Mouse (Mus musculus) kidney, postnatal 0 days (tissue): ENCODE data around the gene Gm20388. TPM values are rescaled to one million over a fixed set of nuclear protein-coding genes. Genes with fewer than 3 reads are reported as not detected.

ENCODE experiments used
- ATAC-seq: fragments of 200-750 bp; cut with Nextera tagmentation; replicated peaks from 2 replicates; pipeline ENCODE4 v1.8.0; 2017; ENCODE audit warnings: low read depth, moderate number of reproducible peaks, moderate TSS enrichment, moderate library complexity; ENCODE audit not compliant: low FRiP score
- DNase-seq: peaks from one replicate; pipeline ENCODE4 v3.0.0-alpha.2; 2016; ENCODE audit warnings: low spot score
- H3K27ac ChIP-seq: fragments of 300-500 bp; sonication (generic); 2 replicates; pipeline ENCODE4 v1.5.1; 2014; ENCODE audit warnings: mild to moderate bottlenecking
- H3K27me3 ChIP-seq: fragments of 300-500 bp; sonication (generic); 2 replicates; pipeline ENCODE4 v1.6.1; 2014; ENCODE audit warnings: low read length, mixed read lengths; ENCODE audit not compliant: insufficient read depth
- H3K36me3 ChIP-seq: fragments of 300-500 bp; sonication (generic); 2 replicates; pipeline ENCODE4 v1.6.1; 2014; ENCODE audit warnings: low read length, mixed read lengths; ENCODE audit not compliant: insufficient read depth
- H3K4me1 ChIP-seq: fragments of 300-500 bp; sonication (generic); replicated peaks from 2 replicates; pipeline ENCODE4 v1.6.1; 2014; ENCODE audit warnings: antibody characterized with exemption, low read length, mixed read lengths; ENCODE audit not compliant: insufficient read depth
- H3K4me2 ChIP-seq: fragments of 300-500 bp; sonication (generic); 2 replicates; pipeline ENCODE4 v1.6.1; 2014; ENCODE audit warnings: mild to moderate bottlenecking, low read length, moderate library complexity, mixed read lengths
- H3K4me3 ChIP-seq: fragments of 300-500 bp; sonication (generic); replicated peaks from 2 replicates; pipeline ENCODE4 v1.5.1; 2014; ENCODE audit warnings: low read depth, low read length
- H3K9ac ChIP-seq: fragments of 300-500 bp; sonication (generic); 2 replicates; pipeline ENCODE4 v1.6.1; 2014; ENCODE audit warnings: low read depth, low read length
- H3K9me3 ChIP-seq: fragments of 300-500 bp; sonication (generic); replicated peaks from 2 replicates; pipeline ENCODE4 v1.6.1; 2016; ENCODE audit warnings: low read length, inconsistent platforms, mixed read lengths
- CTCF ChIP-seq: IDR thresholded peaks from 2 replicates; pipeline ENCODE4 v1.5.1; 2016; ENCODE audit warnings: antibody characterized with exemption, low read depth, mild to moderate bottlenecking, moderate library complexity
- WGBS: fragments of 180-500 bp; shearing (Covaris S2); extraction: QIAGEN DNeasy Blood & Tissue Kit; methylation state at CpG from one replicate; pipeline ENCODE4 v1.1.7; 2014; 5-methylcytosine and 5-hydroxymethylcytosine counted together
- polyA plus RNA-seq: library from polyadenylated mRNA; unstranded; fragments of >200 nt; fragmentation: Nextera tagmentation; extraction: Ambion mirVana; gene quantifications from 2 replicates; pipeline ENCODE4 v1.2.1, GENCODE M21; 2015

Gene Gm20388
- polyA plus RNA-seq, 1 experiment from 2014 or later, result not detected

GRCm38 (mm10) chr8:121919158-121919557 is 2008.5 kb downstream of the Gm20388 start:
- WGBS, result 43% methylated on average over 4 of the region's 4 CpGs
- no peak overlapping the region for H3K4me3 ChIP-seq
- no peaks in the 10 kb centered on the region for H3K9me3 ChIP-seq
- H3K27me3 ChIP-seq, result no peaks in the 10 kb centered on the region
- ATAC-seq (no peak), DNase-seq (no peak)
- H3K4me1 ChIP-seq, result 0 out of 2 replicates have a peak, but pooled peaks cover 5% of the 10 kb centered on the region
- no peak overlapping the region for H3K9ac ChIP-seq
- no peak overlapping the region for H3K4me2 ChIP-seq
- TF ChIP-seq CTCF, result no peak
- H3K36me3 ChIP-seq, result no peaks in the 10 kb centered on the region
- H3K27ac ChIP-seq, result no peak overlapping the region

- WGBS, result 21% methylated on average over 3 of the region's 3 CpGs
These were observed 2009.1 kb downstream of the Gm20388 start for GRCm38 (mm10) chr8:121919731-121920130.

GRCm38 (mm10) chr8:121921582-121921981 is 2010.9 kb downstream of the Gm20388 start:
- DNase-seq, result no peak
- 0 out of 2 replicates have a peak, but pooled peaks have one; percentile 18 for ATAC-seq
- no peak for TF ChIP-seq CTCF
- Histone ChIP-seq H3K4me3 (no peak overlapping the region), H3K27ac (peak overlapping the region; percentile 67), H3K9me3 (no peaks in the 10 kb centered on the region), H3K4me2 (no peak overlapping the region), H3K27me3 (no peaks in the 10 kb centered on the region), H3K36me3 (no peaks in the 10 kb centered on the region), H3K9ac (peak overlapping the region; percentile 23; the same call in 1 of the 2 replicates), H3K4me1 (0 out of 2 replicates have a peak, but pooled peaks cover 5% of the 10 kb centered on the region)
- WGBS, result 71% methylated on average over 8 of the region's 8 CpGs

More at GRCm38 (mm10) chr8:121919731-121920130, 2009.1 kb downstream of the Gm20388 start:
- H3K4me2 ChIP-seq, result no peak overlapping the region
- ATAC-seq (no peak), DNase-seq (no peak)
- H3K9me3 ChIP-seq, result no peaks in the 10 kb centered on the region
- no peaks in the 10 kb centered on the region for H3K27me3 ChIP-seq
- TF ChIP-seq CTCF, result no peak
- 0 out of 2 replicates have a peak, but pooled peaks cover 5% of the 10 kb centered on the region for H3K4me1 ChIP-seq
- no peak overlapping the region for H3K9ac ChIP-seq
- no peak overlapping the region for H3K4me3 ChIP-seq
- H3K27ac ChIP-seq, result no peak overlapping the region
- no peaks in the 10 kb centered on the region for H3K36me3 ChIP-seq

- ATAC-seq (peak; percentile 50), DNase-seq (peak; percentile 79)
- Histone ChIP-seq H3K4me1 (0 out of 2 replicates have a peak, but pooled peaks cover 5% of the 10 kb centered on the region), H3K36me3 (no peaks in the 10 kb centered on the region), H3K27me3 (no peaks in the 10 kb centered on the region), H3K9ac (peak overlapping the region; percentile 23; the same call in 1 of the 2 replicates), H3K27ac (peak overlapping the region; percentile 67), H3K4me2 (no peak overlapping the region), H3K4me3 (no peak overlapping the region), H3K9me3 (no peaks in the 10 kb centered on the region)
- 31% methylated on average over 8 of the region's 8 CpGs for WGBS
- no peak for TF ChIP-seq CTCF
These were observed 2011.5 kb downstream of the Gm20388 start for GRCm38 (mm10) chr8:121922101-121922500.

- Histone ChIP-seq H3K4me1 (0 out of 2 replicates have a peak, but pooled peaks cover 5% of the 10 kb centered on the region), H3K27me3 (no peaks in the 10 kb centered on the region), H3K9me3 (no peaks in the 10 kb centered on the region), H3K36me3 (no peaks in the 10 kb centered on the region), H3K27ac (no peak overlapping the region), H3K9ac (no peak overlapping the region), H3K4me2 (no peak overlapping the region), H3K4me3 (no peak overlapping the region)
- no peak for ATAC-seq
- WGBS, result 80% methylated on average over 5 of the region's 5 CpGs
- no peak for DNase-seq
- TF ChIP-seq CTCF, result no peak
These were observed 2014.0 kb downstream of the Gm20388 start for GRCm38 (mm10) chr8:121924681-121925080.

GRCm38 (mm10) chr8:121925624-121926023 is 2015.0 kb downstream of the Gm20388 start:
- H3K9me3 ChIP-seq, result no peaks in the 10 kb centered on the region
- no peaks in the 10 kb centered on the region for H3K27me3 ChIP-seq
- 0 out of 2 replicates have a peak, but pooled peaks cover 5% of the 10 kb centered on the region for H3K4me1 ChIP-seq
- H3K36me3 ChIP-seq, result no peaks in the 10 kb centered on the region
- no peak overlapping the region for H3K4me2 ChIP-seq
- ATAC-seq (no peak), DNase-seq (peak; percentile 93)
- peak; percentile 93 for TF ChIP-seq CTCF
- 30% methylated on average over 10 of the region's 10 CpGs for WGBS
- no peak overlapping the region for H3K27ac ChIP-seq
- no peak overlapping the region for H3K4me3 ChIP-seq
- H3K9ac ChIP-seq, result no peak overlapping the region

- H3K9ac ChIP-seq, result no peak overlapping the region
- no peak overlapping the region for H3K4me3 ChIP-seq
- DNase-seq, result no peak
- no peak for TF ChIP-seq CTCF
- H3K4me2 ChIP-seq, result no peak overlapping the region
- H3K27me3 ChIP-seq, result no peaks in the 10 kb centered on the region
- WGBS, result 61% methylated on average over 8 of the region's 8 CpGs
- no peak overlapping the region for H3K27ac ChIP-seq
- no peaks in the 10 kb centered on the region for H3K9me3 ChIP-seq
- ATAC-seq, result no peak
- 0 out of 2 replicates have a peak, but pooled peaks cover 5% of the 10 kb centered on the region for H3K4me1 ChIP-seq
- no peaks in the 10 kb centered on the region for H3K36me3 ChIP-seq
These were observed 2015.6 kb downstream of the Gm20388 start for GRCm38 (mm10) chr8:121926266-121926665.
